Mouse (Mus musculus): Measurements from ENCODE around the gene Ssxb9. TPM values are rescaled to one million over a fixed set of nuclear protein-coding genes. Genes with fewer than 3 reads are reported as not detected.

Gene Ssxb9
- total and polyA plus RNA-seq, 3 experiments: not detected

Other genes with a start within 250 kb of the Ssxb9 start
- gene Wdr13, start 234.1 kb upstream of the Ssxb9 start, total RNA-seq (2012; rRNA removed): 9.3 and 11.9 TPM in 2 replicates
- 7.6 and 9.4 TPM in 2 replicates for gene Wdr13, start 234.1 kb upstream of the Ssxb9 start, total RNA-seq (2014; rRNA removed)
- 12.7 and 13.0 TPM in 2 replicates for gene Wdr13, start 234.1 kb upstream of the Ssxb9 start, polyA plus RNA-seq (2012; ENCODE audit: insufficient read length, low read depth)
- 681 and 877 TPM in 2 replicates for gene Rbm3, start 221.1 kb upstream of the Ssxb9 start, total RNA-seq (2012; rRNA removed)
- gene Rbm3, start 221.1 kb upstream of the Ssxb9 start, total RNA-seq (2014; rRNA removed): 2,152 and 2,409 TPM in 2 replicates
- gene Rbm3, start 221.1 kb upstream of the Ssxb9 start, polyA plus RNA-seq (2012; ENCODE audit: insufficient read length, low read depth): 639 and 778 TPM in 2 replicates
- gene Tbc1d25, start 190.8 kb upstream of the Ssxb9 start, total RNA-seq (2012; rRNA removed): 6.0 and 6.3 TPM in 2 replicates
- gene Tbc1d25, start 190.8 kb upstream of the Ssxb9 start, total RNA-seq (2014; rRNA removed): 2.3 and 2.4 TPM in 2 replicates
- gene Tbc1d25, start 190.8 kb upstream of the Ssxb9 start, polyA plus RNA-seq (2012; ENCODE audit: insufficient read length, low read depth): 10.2 and 10.4 TPM in 2 replicates
- gene Ebp, start 173.5 kb upstream of the Ssxb9 start, total RNA-seq (2012; rRNA removed): 64.3 and 71.0 TPM in 2 replicates
- 44.0 and 46.4 TPM in 2 replicates for gene Ebp, start 173.5 kb upstream of the Ssxb9 start, total RNA-seq (2014; rRNA removed)
- gene Ebp, start 173.5 kb upstream of the Ssxb9 start, polyA plus RNA-seq (2012; ENCODE audit: insufficient read length, low read depth): 66.6 and 70.9 TPM in 2 replicates
- 0.08 and 0.64 TPM in 2 replicates for gene Porcn, start 160.5 kb upstream of the Ssxb9 start, total RNA-seq (2012; rRNA removed)
- gene Porcn, start 160.5 kb upstream of the Ssxb9 start, total RNA-seq (2014; rRNA removed): not detected in 2 replicates
- not detected in 2 replicates for gene Porcn, start 160.5 kb upstream of the Ssxb9 start, polyA plus RNA-seq (2012; ENCODE audit: insufficient read length, low read depth)
- gene Ftsj1, start 114.6 kb upstream of the Ssxb9 start, total RNA-seq (2012; rRNA removed): 17.0 and 20.1 TPM in 2 replicates
- gene Ftsj1, start 114.6 kb upstream of the Ssxb9 start, total RNA-seq (2014; rRNA removed): 17.7 and 22.3 TPM in 2 replicates
- gene Ftsj1, start 114.6 kb upstream of the Ssxb9 start, polyA plus RNA-seq (2012; ENCODE audit: insufficient read length, low read depth): 29.1 and 31.6 TPM in 2 replicates
- not detected in 2 replicates for gene Slc38a5, start 95.8 kb upstream of the Ssxb9 start, total RNA-seq (2012; rRNA removed)
- not detected in 2 replicates for gene Slc38a5, start 95.8 kb upstream of the Ssxb9 start, total RNA-seq (2014; rRNA removed)
- not detected in 2 replicates for gene Slc38a5, start 95.8 kb upstream of the Ssxb9 start, polyA plus RNA-seq (2012; ENCODE audit: insufficient read length, low read depth)
- not detected in 2 replicates for gene Ssxb10, start 39.6 kb upstream of the Ssxb9 start, total RNA-seq (2012; rRNA removed)
- not detected in 2 replicates for gene Ssxb10, start 39.6 kb upstream of the Ssxb9 start, total RNA-seq (2014; rRNA removed)
- gene Ssxb10, start 39.6 kb upstream of the Ssxb9 start, polyA plus RNA-seq (2012; ENCODE audit: insufficient read length, low read depth): not detected in 2 replicates
- not detected in 2 replicates for gene Ssxb1, start 46.3 kb downstream of the Ssxb9 start, total RNA-seq (2012; rRNA removed)
- gene Ssxb1, start 46.3 kb downstream of the Ssxb9 start, total RNA-seq (2014; rRNA removed): not detected in 2 replicates
- gene Ssxb1, start 46.3 kb downstream of the Ssxb9 start, polyA plus RNA-seq (2012; ENCODE audit: insufficient read length, low read depth): not detected in 2 replicates
- not detected in 2 replicates for gene Ssxb2, start 94.7 kb downstream of the Ssxb9 start, total RNA-seq (2012; rRNA removed)
- gene Ssxb2, start 94.7 kb downstream of the Ssxb9 start, total RNA-seq (2014; rRNA removed): not detected in 2 replicates
- not detected in 2 replicates for gene Ssxb2, start 94.7 kb downstream of the Ssxb9 start, polyA plus RNA-seq (2012; ENCODE audit: insufficient read length, low read depth)
- not detected in 2 replicates for gene Gm14459, start 158.0 kb downstream of the Ssxb9 start, total RNA-seq (2012; rRNA removed)
- not detected in 2 replicates for gene Gm14459, start 158.0 kb downstream of the Ssxb9 start, total RNA-seq (2014; rRNA removed)
- not detected in 2 replicates for gene Gm14459, start 158.0 kb downstream of the Ssxb9 start, polyA plus RNA-seq (2012; ENCODE audit: insufficient read length, low read depth)
- gene Ssxb6, start 181.3 kb downstream of the Ssxb9 start, total RNA-seq (2012; rRNA removed): not detected in 2 replicates
- gene Ssxb6, start 181.3 kb downstream of the Ssxb9 start, total RNA-seq (2014; rRNA removed): not detected in 2 replicates
- not detected in 2 replicates for gene Ssxb6, start 181.3 kb downstream of the Ssxb9 start, polyA plus RNA-seq (2012; ENCODE audit: insufficient read length, low read depth)
- not detected in 2 replicates for gene Ssxb3, start 224.8 kb downstream of the Ssxb9 start, total RNA-seq (2012; rRNA removed)
- not detected in 2 replicates for gene Ssxb3, start 224.8 kb downstream of the Ssxb9 start, total RNA-seq (2014; rRNA removed)
- gene Ssxb3, start 224.8 kb downstream of the Ssxb9 start, polyA plus RNA-seq (2012; ENCODE audit: insufficient read length, low read depth): not detected in 2 replicates

Data from CH12.LX (cell line).